18 mouse cellular contexts compared by ENCODE assay signal in the genomic region with DNA sequence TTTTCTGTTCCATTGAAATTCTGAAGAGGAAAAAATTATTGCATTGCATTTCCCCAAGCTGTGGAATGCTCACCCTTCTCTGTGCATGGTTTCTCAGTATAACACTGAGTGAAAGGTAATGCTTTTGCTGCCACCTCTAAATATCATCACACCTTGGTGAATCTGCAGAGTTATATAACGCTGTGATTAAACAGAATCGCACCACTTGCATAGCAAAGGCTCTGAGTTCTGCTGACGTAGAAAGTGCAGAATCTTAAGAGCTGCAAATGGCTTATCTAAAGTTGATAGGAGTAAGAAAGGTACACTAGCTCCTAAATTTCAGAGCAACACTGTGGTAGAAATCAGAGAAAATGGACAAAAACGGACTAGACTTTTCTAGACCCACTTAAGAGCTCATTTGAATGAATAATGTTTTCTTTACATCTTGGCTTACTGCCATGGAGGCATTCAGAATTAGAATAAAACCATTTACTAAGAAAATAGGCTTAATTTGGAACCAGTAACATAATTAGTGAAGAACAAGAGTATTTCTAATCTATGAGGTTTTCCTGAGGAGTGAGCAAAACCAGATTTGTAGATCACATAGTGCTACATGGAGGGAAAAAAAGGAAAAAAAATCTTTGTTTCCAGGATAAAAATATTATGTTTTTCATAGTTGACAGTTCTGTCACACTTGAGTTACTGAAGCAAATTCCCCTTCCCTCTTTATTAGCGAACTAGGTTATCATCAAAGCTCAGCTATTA.
"Had no signal": no experiment of that assay in that cellular context is flagged by ENCODE, and none has a peak within 500 bp of the region (broad histone marks: within the 10 kb centered on the region; RNA-seq: fewer than 3 reads in every experiment).

No protein-coding gene starts in this region.

- H3K9ac ChIP-seq: limb, embryonic 12.5 days; liver, embryonic 14.5 days; neural tube, embryonic 13.5 days; stomach, embryonic 15.5 days had no signal

- DNase-seq: kidney, adult 11 months; kidney, adult 9 months; kidney, postnatal 36 days; lung, adult 18-20 months; lung, postnatal 4 days; retina, postnatal 1 day; right cerebral cortex, postnatal 4 days; spleen, adult 18-20 months; thymus, postnatal 36 days had no signal

- H3K4me1 ChIP-seq: limb, embryonic 12.5 days; midbrain, embryonic 10.5 days; neural tube, embryonic 13.5 days; stomach, embryonic 15.5 days had no signal

- H3K9me3 ChIP-seq: limb, embryonic 12.5 days; midbrain, embryonic 10.5 days; neural tube, embryonic 13.5 days; stomach, embryonic 15.5 days had no signal

- H3K4me2 ChIP-seq: limb, embryonic 12.5 days; neural tube, embryonic 13.5 days; stomach, embryonic 15.5 days had no signal

- ATAC-seq: lung, postnatal 0 days; midbrain, embryonic 16.5 days had no signal

- H3K36me3 ChIP-seq: limb, embryonic 12.5 days; midbrain, embryonic 10.5 days; neural tube, embryonic 13.5 days; stomach, embryonic 15.5 days had no signal

- H3K27ac ChIP-seq: kidney, postnatal 0 days; layer of hippocampus, adult 2 months; limb, embryonic 12.5 days; liver, embryonic 14.5 days; midbrain, embryonic 10.5 days; neural tube, embryonic 13.5 days; stomach, embryonic 15.5 days had no signal

- H3K4me3 ChIP-seq: layer of hippocampus, adult 2 months; limb, embryonic 12.5 days; midbrain, embryonic 10.5 days; neural tube, embryonic 13.5 days; stomach, embryonic 15.5 days had no signal

- H3K27me3 ChIP-seq: limb, embryonic 12.5 days; neural tube, embryonic 13.5 days; stomach, embryonic 15.5 days had no signal
